Mouse (Mus musculus): ENCODE data around the gene Lpin3. TPM values are rescaled to one million over a fixed set of nuclear protein-coding genes. Genes with fewer than 3 reads are reported as not detected.

Lpin3 gene
- total RNA-seq (2021) = 1 to 10 TPM in 1 of 2 experiments, under 1 TPM in 1; 0.89 to 1.6 TPM
- long read RNA-seq = 0 reads

GRCm38 (mm10) chr2:160880453-160881195 lies at the start of gene Lpin3:
Gene Lpin3, plus strand, starts transcription at chr2:160880670.
- peak; percentile 24 to 66 for DNase-seq (ENCODE audit: low spot score in 2 of 2)

DNA sequence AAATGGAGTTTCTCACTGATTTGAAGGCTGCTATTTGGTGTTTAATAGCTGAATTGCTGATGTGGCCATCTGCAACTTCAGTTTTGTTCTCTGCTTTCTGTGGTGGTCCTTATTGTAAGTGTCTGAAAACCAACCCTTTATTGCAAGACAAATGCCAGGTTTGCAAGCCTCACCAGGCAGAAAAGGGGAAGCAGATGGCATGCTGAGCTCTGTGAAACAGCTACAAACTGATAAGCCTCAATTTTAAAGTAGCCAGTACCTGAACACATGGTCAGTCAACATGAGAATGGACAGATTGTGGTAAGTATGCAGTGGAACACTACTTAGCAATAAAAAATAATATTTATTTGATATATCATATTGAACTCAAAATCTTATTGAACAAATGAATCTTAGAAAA lies 39.6 kb upstream of the Lpin3 start:
- DNase-seq (ENCODE audit: low spot score in 2 of 2) = no peak

GRCm38 (mm10) chr2:160847664-160848063 lies 32.8 kb upstream of the Lpin3 start:
- DNase-seq (ENCODE audit: low spot score in 2 of 2) = no peak

GRCm38 (mm10) chr2:160848186-160848585 lies 32.3 kb upstream of the Lpin3 start:
- DNase-seq (ENCODE audit: low spot score in 2 of 2) = no peak

GRCm38 (mm10) chr2:160849617-160850240 lies 30.7 kb upstream of the Lpin3 start:
- no peak for DNase-seq (ENCODE audit: low spot score in 2 of 2)

DNA sequence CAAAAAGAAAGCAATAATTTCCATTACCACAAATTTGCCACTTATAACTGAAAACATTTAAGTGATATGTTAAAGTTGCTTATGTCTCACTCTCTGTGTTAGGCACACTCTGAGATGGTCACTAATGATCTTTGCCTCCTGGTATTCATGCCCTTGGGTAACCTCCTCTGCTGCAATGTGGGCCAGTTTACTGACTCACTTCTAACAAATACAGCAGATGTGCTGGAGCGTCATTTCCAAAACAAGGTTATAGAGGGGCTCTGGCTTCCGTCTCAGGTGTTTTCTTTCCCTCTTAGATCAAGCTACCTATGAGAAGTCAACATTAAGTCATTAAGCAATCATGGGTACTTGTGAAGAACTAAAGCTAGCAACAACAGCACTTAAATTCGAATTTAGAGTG lies 30.1 kb upstream of the Lpin3 start:
- DNase-seq (ENCODE audit: low spot score in 2 of 2) = no peak

DNA sequence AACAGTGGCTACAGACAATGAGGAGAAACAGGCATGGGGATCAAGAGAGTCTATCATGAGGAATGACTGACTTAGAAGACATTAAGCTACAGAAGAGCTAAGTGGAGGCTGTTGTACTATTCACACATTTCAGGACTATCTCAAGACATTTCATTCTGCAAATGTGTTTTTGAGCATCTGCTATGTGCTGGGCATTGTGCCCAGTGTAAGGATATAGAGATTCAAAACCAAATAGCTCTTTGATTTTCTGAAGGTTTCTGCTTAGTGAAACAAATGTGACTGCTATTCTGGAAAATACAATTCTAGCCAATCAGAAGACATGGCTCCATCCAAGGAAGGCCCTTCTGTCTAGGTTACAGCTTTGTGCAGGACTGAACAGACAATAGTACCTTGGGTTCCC lies 25.8 kb upstream of the Lpin3 start:
- DNase-seq (ENCODE audit: low spot score in 2 of 2) = peak; percentile 73 to 87

DNA sequence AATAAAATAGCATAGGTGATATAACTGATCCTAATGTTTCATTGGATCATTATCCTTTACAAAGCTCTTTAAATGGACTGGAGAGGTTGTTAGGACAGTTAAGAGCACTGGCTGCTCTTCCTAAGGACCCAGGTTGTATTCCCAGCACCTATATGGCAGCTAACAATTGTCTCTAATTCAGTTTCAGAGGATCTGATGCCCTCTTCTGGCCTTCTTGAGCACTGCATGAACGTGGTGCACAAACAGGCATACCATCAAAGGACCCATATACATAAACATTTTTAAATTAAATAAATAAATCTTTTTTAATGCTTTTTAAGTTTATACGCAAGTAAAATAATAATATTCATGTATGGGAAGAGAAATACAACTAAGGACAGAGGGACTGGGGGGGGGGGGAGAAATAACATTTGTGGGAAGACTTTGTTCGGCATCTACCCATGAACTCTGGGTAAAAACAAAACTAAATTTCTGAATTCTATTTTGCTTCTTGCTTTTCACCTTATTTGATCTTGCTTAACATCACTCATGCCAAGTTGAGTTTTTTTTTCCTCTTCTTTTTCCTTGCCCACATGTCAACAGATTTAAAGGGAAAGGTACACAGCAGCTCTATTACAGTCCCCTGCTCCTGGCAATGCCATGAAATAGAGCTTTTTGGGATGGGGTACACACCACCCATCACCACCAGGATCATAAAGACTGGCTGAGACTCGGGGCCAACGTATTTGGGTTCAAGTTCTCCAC lies 23.9 kb upstream of the Lpin3 start:
- DNase-seq (ENCODE audit: low spot score in 2 of 2) = no peak

DNA sequence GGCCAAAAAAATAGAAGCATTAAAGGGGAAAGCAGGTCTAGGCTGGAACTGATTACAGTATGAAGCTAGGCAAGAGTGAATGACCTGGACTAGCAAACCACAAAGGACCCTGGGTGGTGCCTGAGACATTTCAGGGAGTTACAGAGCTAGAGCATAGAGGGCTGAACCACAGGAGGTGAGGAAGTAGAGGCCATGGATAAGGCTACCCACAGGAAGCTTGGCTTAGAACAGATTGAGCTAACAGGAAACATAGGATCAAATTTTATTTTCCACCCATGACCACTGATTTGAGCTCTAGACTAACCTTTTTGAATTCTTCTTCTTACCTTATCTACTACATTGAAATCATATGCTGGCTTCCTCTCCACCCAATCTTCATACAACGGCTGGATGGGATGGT lies 20.1 kb upstream of the Lpin3 start:
- no peak for DNase-seq (ENCODE audit: low spot score in 2 of 2)

DNA sequence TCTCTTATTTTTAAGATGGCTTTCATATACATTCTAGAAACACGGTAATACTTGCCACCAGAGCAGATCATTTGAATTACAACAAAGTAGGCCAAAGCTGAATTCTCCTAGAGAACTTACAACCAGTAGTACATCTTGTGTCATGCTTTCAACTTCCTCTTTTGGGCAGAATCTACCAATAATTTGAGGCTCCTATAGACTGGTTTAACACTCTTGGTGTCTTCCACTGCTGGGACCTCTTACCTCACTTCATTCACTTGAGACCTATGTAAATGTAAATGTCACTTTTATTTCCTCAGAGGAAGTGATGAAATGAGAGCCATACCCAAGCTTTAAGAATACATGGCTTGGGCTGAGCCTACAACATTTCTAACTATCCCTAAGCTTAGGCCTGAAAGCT lies 16.4 kb upstream of the Lpin3 start:
- DNase-seq (ENCODE audit: low spot score in 2 of 2) = no peak

DNA sequence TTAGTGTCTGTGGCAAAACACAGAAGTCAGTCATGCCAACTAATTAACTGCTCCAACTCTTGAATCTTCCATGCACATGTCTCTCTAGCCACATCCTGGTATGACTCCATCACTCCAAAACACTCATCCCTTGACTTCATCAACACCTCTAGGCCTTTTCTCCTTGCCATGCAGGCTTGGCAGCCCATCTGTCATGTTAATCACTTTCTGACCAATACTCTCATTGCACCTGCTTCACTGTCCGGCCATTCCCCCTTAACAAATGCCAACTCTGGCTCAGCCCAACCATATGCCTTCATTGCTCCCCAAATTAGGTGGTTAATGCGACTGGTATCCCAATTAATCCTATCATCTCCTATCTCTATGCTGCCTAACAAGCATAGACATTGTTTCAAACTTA lies 15.2 kb upstream of the Lpin3 start:
- DNase-seq (ENCODE audit: low spot score in 2 of 2) = no peak

GRCm38 (mm10) chr2:160869446-160869845 lies 11.0 kb upstream of the Lpin3 start:
- no peak for DNase-seq (ENCODE audit: low spot score in 2 of 2)

DNA sequence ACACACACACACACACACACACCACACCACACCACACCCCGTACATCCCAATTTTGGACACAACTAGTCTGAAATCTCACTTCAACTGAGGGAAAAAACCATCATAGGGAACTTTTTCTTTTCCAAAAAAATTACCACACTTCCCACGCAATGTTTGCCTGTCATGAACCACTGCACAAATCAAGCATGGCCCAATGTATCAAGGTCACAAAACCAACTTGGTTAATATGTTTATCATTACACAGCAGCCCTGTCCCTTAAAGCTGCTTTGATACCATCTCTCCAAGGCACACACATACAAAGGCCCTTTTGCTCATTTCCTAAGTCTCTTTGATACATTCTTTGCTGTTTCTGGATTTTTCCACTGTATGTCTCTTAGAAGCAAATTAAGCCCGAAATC lies 9.2 kb upstream of the Lpin3 start:
- DNase-seq (ENCODE audit: low spot score in 2 of 2) = peak in 1 of 2 experiments; percentile 23

DNA sequence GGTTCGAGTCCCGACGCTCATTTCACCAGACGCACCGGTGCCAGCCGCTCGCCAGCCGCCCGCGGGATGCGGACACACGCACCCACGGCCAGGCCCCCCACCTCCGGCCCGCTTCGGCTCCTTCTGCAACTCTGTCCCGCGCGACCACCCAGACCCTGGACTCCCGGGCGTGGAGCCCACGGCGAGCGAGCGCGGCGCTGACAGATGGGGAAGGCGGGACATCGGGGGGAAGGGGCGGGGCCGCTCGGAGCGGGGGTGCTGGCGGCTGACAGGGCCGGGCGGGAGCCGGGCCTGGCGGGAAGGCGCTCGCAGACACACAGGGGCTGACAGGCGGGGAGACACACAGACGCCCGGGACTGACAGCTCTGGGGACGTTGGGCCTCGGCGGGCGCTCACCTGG lies 8.1 kb upstream of the Lpin3 start:
- DNase-seq (ENCODE audit: low spot score in 2 of 2) = peak; percentile 57 to 71

GRCm38 (mm10) chr2:160872890-160873382 lies 7.5 kb upstream of the Lpin3 start, which contains the start of gene Zhx3:
Gene Zhx3, minus strand, starts transcription at chr2:160872998.
- DNase-seq (ENCODE audit: low spot score in 2 of 2) = peak; percentile 84 to 93

DNA sequence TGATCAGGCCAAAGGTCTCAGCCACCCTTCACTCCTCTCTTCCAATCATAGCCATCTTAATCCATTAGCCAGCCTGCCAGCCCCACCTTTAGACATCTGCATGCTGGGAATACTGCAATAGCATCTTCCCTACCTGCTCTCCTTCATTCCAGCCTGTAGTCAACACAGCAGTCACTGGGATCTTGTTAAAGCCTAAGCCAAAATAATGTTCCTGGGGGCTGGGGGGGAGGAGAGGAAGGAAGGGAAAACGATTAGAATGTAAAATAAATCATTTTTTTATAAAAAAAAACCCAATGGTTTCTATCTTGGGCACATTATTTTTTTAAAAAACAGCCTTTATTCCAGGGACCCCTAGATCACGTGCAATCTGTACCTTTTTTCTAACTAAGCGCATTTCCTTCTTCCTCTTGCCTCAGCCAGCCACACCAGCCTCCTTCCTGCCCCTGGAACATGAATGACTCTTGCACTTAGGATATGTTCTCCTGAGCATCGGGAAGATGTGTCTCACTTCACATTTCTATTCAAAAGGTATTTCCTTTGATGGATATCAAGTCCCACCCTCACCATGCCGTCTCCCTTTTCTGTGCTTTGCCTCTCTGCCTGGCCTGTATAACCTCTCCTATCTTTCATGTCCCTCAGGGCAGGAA lies 6.1 kb upstream of the Lpin3 start:
- DNase-seq (ENCODE audit: low spot score in 2 of 2) = no peak

DNA sequence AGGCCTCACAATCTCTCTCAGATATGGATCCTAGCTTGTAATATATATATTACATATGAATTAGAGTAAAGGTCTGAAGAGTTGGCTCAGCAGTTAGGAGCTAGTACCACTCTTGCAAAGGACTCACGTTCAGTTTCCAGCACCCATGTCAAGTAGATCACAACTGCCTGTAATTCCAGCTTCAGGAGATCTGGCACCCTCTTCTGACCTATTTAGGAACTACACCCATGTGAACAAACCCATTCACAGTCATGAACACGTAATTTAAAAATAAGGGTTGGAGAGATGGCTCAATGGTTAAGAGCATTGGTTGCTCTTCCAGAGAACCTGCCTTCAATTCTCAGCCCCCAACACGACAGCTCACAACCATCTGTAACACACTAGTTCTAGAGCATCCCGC lies 4.4 kb upstream of the Lpin3 start:
- peak in 1 of 2 experiments; percentile 21 for DNase-seq (ENCODE audit: low spot score in 2 of 2)

- DNase-seq (ENCODE audit: low spot score in 2 of 2) = no peak
These were observed 1.1 kb downstream of the Lpin3 start for GRCm38 (mm10) chr2:160881462-160882101.

GRCm38 (mm10) chr2:160882436-160882835 lies 2.0 kb downstream of the Lpin3 start:
- DNase-seq (ENCODE audit: low spot score in 2 of 2) = peak in 1 of 2 experiments; percentile 15

DNA sequence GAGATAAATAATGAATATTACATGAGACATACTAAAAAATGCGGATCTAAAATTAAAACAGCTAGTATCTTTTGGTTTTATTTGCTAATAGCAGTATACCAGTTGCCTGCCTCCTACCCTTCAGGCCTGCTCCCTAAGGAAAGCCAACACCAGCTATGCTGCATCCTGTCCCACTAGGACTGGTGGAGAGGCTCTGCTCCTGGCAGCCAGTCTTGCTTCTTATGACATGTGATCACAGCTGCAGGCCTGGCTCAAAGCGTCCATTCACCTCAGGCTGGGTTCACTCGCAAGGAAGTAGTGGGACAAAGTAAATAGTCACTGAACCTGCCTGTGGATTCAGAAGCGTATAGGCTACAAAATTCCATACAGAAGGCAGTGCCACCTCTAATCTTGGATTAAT lies 3.4 kb downstream of the Lpin3 start:
- peak in 1 of 2 experiments; percentile 26 for DNase-seq (ENCODE audit: low spot score in 2 of 2)

- DNase-seq (ENCODE audit: low spot score in 2 of 2) = peak in 1 of 2 experiments; percentile 20
These were observed 4.4 kb downstream of the Lpin3 start for GRCm38 (mm10) chr2:160884830-160885229.
